Mouse (Mus musculus) limb, embryonic 15.5 days (tissue): Measurements from ENCODE around the gene Pex16. TPM values are rescaled to one million over a fixed set of nuclear protein-coding genes. Genes with fewer than 3 reads are reported as not detected.

ENCODE experiments used
- ATAC-seq: fragments of 200-750 bp; cut with Nextera tagmentation; 2 replicates; pipeline ENCODE4 v1.8.0; 2017; ENCODE audit warnings: low read depth, moderate TSS enrichment; ENCODE audit not compliant: insufficient number of reproducible peaks, low FRiP score, low TSS enrichment
- H3K27ac ChIP-seq: fragments of 300-500 bp; sonication (generic); 2 replicates; pipeline ENCODE4 v1.5.1; 2015; ENCODE audit warnings: moderate library complexity, mild to moderate bottlenecking, inconsistent platforms
- H3K27me3 ChIP-seq: fragments of 300-500 bp; sonication (generic); 2 replicates; pipeline ENCODE4 v1.6.1; 2015; ENCODE audit warnings: inconsistent platforms
- H3K36me3 ChIP-seq: fragments of 300-500 bp; sonication (generic); 2 replicates; pipeline ENCODE4 v1.6.1; 2015; ENCODE audit warnings: inconsistent platforms
- H3K4me1 ChIP-seq: fragments of 300-500 bp; sonication (generic); 2 replicates; pipeline ENCODE4 v1.6.1; 2015; ENCODE audit warnings: inconsistent platforms
- H3K4me2 ChIP-seq: fragments of 300-500 bp; sonication (generic); 2 replicates; pipeline ENCODE4 v1.6.1; 2015; ENCODE audit warnings: mild to moderate bottlenecking, inconsistent platforms
- H3K4me3 ChIP-seq: fragments of 300-500 bp; sonication (generic); 2 replicates; pipeline ENCODE4 v1.5.1; 2015; ENCODE audit warnings: mild to moderate bottlenecking, inconsistent platforms
- H3K9ac ChIP-seq: fragments of 300-500 bp; sonication (generic); 2 replicates; pipeline ENCODE4 v1.6.1; 2015; ENCODE audit warnings: inconsistent platforms
- H3K9me3 ChIP-seq: fragments of 300-500 bp; sonication (generic); 2 replicates; pipeline ENCODE4 v1.6.1; 2016; ENCODE audit warnings: inconsistent platforms
- WGBS: fragments of 180-500 bp; shearing (Covaris S2); methylation state at CpG from one replicate; pipeline ENCODE4 v1.1.7; 2015; 5-methylcytosine and 5-hydroxymethylcytosine counted together
- polyA plus RNA-seq: library from polyadenylated mRNA; unstranded; fragments of >200 nt; fragmentation: Nextera tagmentation; extraction: Ambion mirVana; gene quantifications from 2 replicates; pipeline ENCODE4 v1.2.1, GENCODE M21; 2015

Pex16 gene
- polyA plus RNA-seq, 1 experiment from 2014 or later, result 25.2 TPM

DNA sequence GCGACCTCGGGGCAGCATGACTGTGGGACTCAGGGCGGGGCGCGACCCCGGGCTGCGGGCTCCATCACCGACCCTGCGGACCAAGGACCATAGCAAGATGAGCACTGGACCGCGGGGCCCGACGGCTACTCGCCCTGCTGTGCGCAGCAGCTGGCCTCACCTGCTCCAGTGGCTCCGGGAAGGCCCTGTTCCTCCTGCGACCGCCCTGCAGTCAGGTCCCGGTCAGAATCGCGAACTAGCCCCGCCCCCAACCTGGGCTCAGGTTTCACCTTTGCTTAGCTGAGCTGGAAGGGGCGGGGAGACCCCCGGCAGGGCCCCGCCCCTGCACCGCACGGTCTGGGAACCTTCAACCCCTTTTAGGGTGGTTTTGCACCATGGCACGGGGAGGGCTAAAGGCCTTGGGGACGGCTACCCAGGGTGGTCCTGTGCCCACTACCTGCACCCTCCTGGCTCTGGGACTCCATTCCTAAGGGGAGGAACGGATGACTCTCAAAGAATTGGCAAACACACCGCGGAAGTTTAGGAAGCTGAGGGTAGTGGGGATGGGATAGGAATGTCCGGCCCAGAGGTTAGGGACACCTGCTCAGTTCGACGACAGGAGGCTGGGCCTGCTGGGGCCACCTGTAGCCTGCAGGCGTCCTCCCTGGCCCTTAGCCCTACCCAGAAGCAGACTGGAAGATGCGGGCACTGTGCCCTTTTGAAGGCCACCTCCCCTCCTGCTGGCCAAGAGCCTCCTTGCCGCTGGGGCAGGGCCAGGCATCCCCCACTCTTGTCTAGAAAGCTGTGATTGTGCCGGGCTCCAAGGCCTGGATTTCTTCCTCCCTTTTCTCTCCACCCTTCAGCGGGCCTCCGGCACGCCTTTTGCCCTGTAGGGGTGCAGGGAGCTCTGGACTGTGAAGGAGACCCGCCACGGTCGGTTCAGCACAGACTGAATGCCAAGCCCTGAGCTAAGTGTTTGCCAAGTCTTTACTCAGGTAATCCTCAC lies 3.4 kb upstream of the Pex16 start:
- Histone ChIP-seq H3K27ac (peak overlapping the region; percentile 5), H3K36me3 (0 out of 2 replicates have a peak, but pooled peaks cover 6% of the 10 kb centered on the region), H3K9me3 (no peaks in the 10 kb centered on the region), H3K4me2 (peak overlapping the region; percentile 81), H3K4me1 (peaks cover 61% of the 10 kb centered on the region), H3K4me3 (peak overlapping the region; percentile 48), H3K9ac (peak overlapping the region; percentile 47), H3K27me3 (no peaks in the 10 kb centered on the region)
- peak; percentile 7; the same call in 1 of the 2 replicates for ATAC-seq
- WGBS, result 3% methylated on average over 45 of the region's 45 CpGs

DNA sequence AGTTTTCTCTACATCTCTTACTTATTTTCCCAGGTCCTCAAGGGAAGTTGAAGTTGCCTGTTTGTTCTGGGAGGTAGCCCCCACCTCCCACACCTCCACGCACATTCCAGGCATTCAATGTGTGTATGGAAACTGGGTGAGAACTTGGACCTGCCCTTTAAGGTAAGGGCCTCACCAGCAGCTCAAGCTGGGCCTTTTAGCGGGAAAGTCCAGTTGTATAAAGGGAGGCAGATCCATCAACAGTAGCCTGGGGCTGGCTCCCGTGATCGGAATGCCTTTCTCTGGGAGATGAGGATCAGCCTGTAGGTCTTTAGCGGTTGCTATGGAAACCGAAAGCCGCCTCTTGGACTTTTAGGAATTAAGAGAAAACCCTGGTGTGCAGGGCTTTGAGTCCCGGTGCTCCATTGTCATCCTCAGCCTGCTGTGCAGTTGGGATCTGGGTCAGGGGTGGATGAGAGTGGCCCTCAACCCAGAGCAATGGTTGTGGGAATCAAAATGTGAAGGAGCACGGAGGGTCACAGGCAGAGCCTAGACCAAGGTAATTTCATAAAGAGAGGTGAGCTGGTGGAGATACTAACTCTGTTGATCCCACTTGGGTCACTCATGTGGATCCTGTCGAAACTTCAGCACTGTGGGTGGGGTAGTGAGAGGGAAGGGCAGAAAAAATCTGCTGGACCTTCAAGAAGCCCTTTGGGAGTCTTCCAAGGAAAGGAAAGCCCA lies 2.3 kb upstream of the Pex16 start:
- Histone ChIP-seq H3K36me3 (no peaks in the 10 kb centered on the region), H3K9me3 (no peaks in the 10 kb centered on the region), H3K27me3 (no peaks in the 10 kb centered on the region), H3K4me1 (peaks cover 66% of the 10 kb centered on the region), H3K4me2 (no peak overlapping the region), H3K27ac (peak overlapping the region; percentile 92), H3K4me3 (no peak overlapping the region), H3K9ac (no peak overlapping the region)
- ATAC-seq, result no peak
- 29% methylated on average over 10 of the region's 10 CpGs for WGBS

DNA sequence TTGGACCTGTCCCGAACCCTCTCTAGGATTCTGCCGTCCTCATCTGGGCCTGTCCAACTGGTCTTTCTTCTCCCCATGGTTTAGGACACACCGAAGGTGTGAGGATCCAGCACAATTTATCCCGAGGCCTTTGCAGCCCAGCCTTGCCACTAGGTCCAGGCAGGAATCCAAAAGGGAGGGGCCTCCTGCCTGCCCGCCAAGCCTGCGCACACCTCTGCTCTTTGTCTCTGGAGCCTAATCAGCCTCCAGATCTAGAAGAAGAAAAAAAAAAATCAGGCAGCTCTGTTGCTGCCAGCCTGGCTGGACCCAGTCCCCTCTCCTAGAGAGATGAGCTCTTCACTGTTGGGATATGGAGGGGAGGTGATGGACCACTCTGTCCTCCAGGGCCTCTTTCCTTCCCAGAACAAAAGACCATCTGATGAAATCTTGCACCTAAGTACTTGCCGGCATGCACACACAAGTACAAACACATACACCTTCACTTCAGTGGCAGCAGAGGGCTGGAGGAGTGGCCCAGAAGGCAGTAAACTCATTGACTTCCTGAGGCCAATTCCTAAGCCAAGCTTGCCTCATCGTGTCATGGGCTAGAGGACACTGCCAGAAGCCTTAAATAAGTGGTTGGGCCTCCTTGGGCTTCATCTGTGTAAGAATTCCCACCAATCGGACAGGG lies 1.6 kb upstream of the Pex16 start:
- no peak overlapping the region for H3K4me2 ChIP-seq
- H3K36me3 ChIP-seq, result peaks cover 2% of the 10 kb centered on the region
- no peak overlapping the region for H3K9ac ChIP-seq
- H3K4me1 ChIP-seq, result peaks cover 62% of the 10 kb centered on the region
- peak overlapping the region; percentile 92 for H3K27ac ChIP-seq
- WGBS, result 42% methylated on average over 9 of the region's 9 CpGs
- no peaks in the 10 kb centered on the region for H3K9me3 ChIP-seq
- no peak overlapping the region for H3K4me3 ChIP-seq
- H3K27me3 ChIP-seq, result no peaks in the 10 kb centered on the region
- ATAC-seq, result no peak

DNA sequence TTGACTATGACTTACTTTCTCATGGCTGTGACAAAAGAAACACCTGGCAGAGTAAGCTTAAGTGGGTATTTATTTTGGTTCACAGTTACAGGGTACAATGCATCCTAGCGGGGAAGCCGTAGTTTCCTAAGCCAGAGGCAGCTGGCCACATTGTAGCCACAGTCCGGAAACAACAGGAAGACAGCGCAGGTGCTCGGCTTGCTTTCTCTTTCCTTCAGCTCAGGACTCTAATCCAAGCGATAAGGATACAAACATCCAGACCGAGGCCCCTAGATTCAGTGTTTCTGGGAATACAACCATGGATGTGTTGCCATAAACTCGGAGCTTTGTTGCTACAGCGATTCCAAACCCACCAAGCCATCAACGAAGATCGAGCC lies 1.1 kb upstream of the Pex16 start:
- H3K27me3 ChIP-seq, result no peaks in the 10 kb centered on the region
- no peaks in the 10 kb centered on the region for H3K9me3 ChIP-seq
- no peak overlapping the region for H3K9ac ChIP-seq
- H3K36me3 ChIP-seq, result peaks cover 7% of the 10 kb centered on the region
- 79% methylated on average over 11 of the region's 11 CpGs for WGBS
- no peak overlapping the region for H3K4me2 ChIP-seq
- peaks cover 62% of the 10 kb centered on the region for H3K4me1 ChIP-seq
- no peak overlapping the region for H3K4me3 ChIP-seq
- ATAC-seq, result no peak
- peak overlapping the region; percentile 92 for H3K27ac ChIP-seq

DNA sequence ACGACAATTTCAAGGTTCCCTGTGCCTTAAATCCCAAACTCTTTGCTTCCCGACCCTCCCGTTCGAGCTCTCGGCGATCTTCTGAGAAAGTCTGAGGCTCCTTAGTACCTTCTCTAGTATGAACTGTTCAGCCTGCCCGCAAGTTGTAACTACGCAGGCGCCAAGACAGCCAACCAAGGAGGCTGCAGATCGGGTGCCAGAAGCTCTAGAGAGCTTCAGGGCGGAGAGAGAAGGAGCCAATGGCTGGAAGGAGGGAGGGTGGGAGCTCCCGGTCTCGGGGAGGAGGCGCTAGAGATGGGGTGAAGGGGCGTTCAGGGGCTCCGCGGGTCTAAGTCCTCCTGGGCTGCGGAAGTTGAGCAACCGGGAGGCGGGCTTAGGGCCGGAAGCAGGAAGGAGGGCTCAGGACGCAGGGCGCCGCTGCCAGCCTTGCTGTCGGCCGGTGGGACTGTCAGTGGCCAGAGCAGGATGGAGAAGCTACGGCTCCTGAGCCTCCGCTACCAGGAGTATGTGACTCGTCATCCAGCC lies 685 bp downstream of the Pex16 start:
- 0% methylated on average over 29 of the region's 29 CpGs for WGBS
- Histone ChIP-seq H3K4me1 (peaks cover 57% of the 10 kb centered on the region), H3K27ac (peak overlapping the region; percentile 92), H3K4me3 (peak overlapping the region; percentile 78), H3K36me3 (peaks cover 24% of the 10 kb centered on the region), H3K9ac (peak overlapping the region; percentile 64), H3K27me3 (no peaks in the 10 kb centered on the region), H3K9me3 (no peaks in the 10 kb centered on the region), H3K4me2 (peak overlapping the region; percentile 91)
- peak; percentile 89 for ATAC-seq

DNA sequence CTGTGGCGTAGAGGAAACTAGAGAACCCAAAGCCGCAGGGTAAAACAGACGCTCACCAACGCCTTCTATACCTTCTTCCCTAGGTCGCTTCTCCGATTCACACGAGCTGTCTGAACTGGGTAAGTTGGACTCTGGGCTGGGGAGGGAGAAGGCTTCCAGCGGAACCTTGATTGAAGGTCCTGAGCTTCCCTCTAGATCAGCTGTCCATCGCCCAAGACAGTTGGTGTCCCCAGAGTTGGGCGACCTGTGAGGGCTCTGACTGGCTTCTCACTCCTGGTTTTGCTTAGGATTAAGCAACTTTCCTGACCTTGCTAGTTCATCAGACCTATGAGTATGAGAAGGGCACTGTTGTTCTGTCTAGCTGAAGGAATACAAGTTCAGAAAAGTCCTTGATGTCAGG lies 1.3 kb downstream of the Pex16 start:
- 9% methylated on average over 10 of the region's 10 CpGs for WGBS
- H3K4me3 ChIP-seq, result peak overlapping the region; percentile 78
- peaks cover 51% of the 10 kb centered on the region for H3K4me1 ChIP-seq
- H3K36me3 ChIP-seq, result peaks cover 30% of the 10 kb centered on the region
- H3K27ac ChIP-seq, result peak overlapping the region; percentile 92
- no peaks in the 10 kb centered on the region for H3K9me3 ChIP-seq
- peak overlapping the region; percentile 64 for H3K9ac ChIP-seq
- no peak for ATAC-seq
- H3K4me2 ChIP-seq, result peak overlapping the region; percentile 91
- no peaks in the 10 kb centered on the region for H3K27me3 ChIP-seq

DNA sequence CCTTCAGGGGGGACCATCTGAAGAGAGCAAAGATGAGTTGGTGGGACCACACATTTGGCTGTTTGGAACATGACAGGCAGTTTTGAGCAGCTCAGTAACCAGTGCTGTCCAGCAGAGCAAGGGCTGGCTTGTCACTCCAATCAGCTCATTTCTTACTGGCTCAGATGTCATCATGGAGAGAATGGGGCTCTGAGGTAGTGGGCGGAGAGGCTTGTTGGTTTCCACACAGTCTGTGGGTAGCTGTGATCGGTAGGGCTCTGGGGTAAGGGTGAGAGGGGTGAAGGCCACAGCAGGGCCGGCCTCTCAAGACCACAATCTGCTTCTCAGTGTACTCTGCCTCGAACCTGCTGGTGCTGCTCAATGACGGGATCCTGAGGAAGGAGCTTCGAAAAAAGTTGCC lies 1.8 kb downstream of the Pex16 start:
- peak overlapping the region; percentile 64; the same call in 1 of the 2 replicates for H3K9ac ChIP-seq
- no peaks in the 10 kb centered on the region for H3K9me3 ChIP-seq
- peaks cover 36% of the 10 kb centered on the region for H3K36me3 ChIP-seq
- peaks cover 46% of the 10 kb centered on the region for H3K4me1 ChIP-seq
- no peak overlapping the region for H3K27ac ChIP-seq
- no peaks in the 10 kb centered on the region for H3K27me3 ChIP-seq
- H3K4me3 ChIP-seq, result peak overlapping the region; percentile 78
- ATAC-seq, result no peak
- 81% methylated on average over 6 of the region's 6 CpGs for WGBS
- H3K4me2 ChIP-seq, result peak overlapping the region; percentile 91

DNA sequence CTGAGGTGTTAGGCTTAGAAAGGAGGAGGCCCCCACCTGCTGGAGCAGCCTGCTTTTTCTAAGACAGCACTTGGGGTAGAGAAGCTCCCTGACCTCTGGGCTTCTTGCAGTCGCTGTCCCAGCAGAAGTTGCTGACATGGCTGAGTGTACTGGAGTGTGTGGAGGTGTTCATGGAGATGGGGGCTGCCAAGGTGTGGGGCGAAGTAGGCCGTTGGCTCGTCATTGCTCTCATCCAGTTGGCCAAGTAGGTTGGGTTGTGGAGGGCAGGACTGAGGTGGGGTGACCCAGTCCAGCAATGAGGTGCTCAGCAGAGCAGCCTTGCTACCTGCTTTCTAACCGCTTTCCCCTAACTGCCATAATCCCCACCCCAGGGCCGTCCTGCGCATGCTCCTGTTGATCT lies 2.8 kb downstream of the Pex16 start:
- Histone ChIP-seq H3K9ac (no peak overlapping the region), H3K4me3 (no peak overlapping the region), H3K9me3 (no peaks in the 10 kb centered on the region), H3K36me3 (peaks cover 46% of the 10 kb centered on the region), H3K4me1 (peaks cover 36% of the 10 kb centered on the region), H3K27me3 (no peaks in the 10 kb centered on the region), H3K4me2 (no peak overlapping the region), H3K27ac (no peak overlapping the region)
- 89% methylated on average over 7 of the region's 7 CpGs for WGBS
- ATAC-seq, result no peak

DNA sequence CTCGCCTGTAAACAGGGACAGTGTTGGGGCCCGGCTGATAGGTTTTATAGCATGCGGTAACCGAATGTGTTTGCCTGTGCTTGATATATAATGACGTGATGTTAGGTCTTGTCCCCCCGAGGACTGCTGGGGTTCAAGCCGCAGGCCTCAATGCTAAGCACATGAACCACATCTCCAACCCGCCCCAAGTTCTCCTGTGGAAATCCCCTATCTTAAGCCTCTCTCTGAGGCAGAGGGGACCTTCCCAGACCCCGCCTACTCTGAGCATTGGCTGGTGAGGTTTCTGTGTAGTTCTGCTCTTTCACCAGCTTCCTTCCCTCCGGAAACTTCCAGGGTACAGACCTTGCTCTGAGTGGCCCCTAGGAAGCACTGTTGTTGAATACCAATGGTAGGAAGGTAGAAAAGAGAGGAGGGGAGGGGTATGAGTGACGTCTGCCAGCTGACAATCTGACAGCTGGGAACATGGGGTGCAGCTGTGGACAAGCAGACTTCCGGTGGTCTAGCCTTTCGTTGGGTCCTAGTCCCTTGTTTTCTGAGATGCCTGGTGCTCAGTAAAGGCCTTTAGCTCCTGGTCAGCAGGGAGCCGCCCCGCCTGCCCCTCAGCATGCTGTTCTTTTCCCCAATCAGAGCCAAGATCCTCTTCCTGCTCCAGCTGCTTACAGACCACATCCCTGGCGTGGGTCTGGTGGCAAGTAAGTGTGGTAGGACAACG lies 5.5 kb downstream of the Pex16 start:
- H3K4me2 ChIP-seq, result no peak overlapping the region
- no peak for ATAC-seq
- WGBS, result 73% methylated on average over 17 of the region's 17 CpGs
- no peaks in the 10 kb centered on the region for H3K27me3 ChIP-seq
- no peaks in the 10 kb centered on the region for H3K9me3 ChIP-seq
- no peak overlapping the region for H3K27ac ChIP-seq
- H3K4me3 ChIP-seq, result no peak overlapping the region
- peaks cover 11% of the 10 kb centered on the region for H3K4me1 ChIP-seq
- H3K9ac ChIP-seq, result no peak overlapping the region
- H3K36me3 ChIP-seq, result peaks cover 72% of the 10 kb centered on the region

DNA sequence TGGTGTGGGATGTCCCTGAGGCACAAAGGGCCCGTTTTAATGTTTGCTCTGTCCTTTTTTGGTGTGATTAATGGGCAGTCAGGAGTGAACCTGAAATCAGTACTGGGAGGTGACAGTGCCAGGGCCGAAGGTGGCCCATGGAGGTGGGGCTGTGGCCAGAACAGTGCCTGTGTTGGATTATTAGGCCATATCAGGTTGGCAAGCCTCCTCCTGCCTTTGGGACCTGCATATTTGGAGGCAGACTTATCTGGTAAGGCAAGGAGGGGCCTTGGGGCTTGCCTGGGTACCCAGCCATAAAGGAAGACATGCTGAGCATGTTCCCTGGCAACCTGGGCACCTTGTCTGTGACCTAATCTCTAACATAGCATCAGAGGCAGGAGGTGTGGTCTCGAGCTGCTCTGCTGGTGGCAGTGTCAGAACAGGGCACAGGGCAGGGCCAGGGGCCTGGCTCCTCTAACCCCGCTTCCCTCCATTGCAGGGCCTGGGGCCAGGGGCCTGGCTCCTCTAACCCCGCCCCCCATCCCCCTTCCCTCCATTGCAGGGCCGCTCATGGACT lies 6.1 kb downstream of the Pex16 start:
- Histone ChIP-seq H3K4me2 (no peak overlapping the region), H3K9ac (no peak overlapping the region), H3K4me1 (peaks cover 10% of the 10 kb centered on the region), H3K36me3 (peaks cover 78% of the 10 kb centered on the region), H3K9me3 (no peaks in the 10 kb centered on the region), H3K27me3 (no peaks in the 10 kb centered on the region), H3K4me3 (no peak overlapping the region), H3K27ac (no peak overlapping the region)
- ATAC-seq, result no peak
- 69% methylated on average over 6 of the region's 6 CpGs for WGBS

DNA sequence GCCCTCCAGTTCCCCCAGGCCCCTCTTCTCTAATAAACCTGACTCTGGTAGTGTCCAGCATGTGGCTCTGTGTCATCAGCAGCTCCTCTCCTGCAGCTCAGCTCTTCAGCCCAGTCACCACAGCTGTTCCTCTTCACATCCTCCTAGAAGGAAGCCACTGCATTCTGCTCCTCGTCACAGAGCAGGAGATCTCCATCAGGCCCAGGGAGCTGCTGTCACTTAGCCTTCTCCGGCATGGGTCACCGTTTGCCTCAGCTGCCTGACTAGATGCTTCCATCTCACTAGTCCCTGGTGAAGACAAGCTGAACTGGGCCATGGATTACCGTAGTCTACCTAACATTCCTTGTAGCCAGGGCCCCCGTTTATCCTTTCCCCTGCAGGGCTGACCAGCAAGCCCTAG lies 6.7 kb downstream of the Pex16 start:
- H3K27me3 ChIP-seq, result no peaks in the 10 kb centered on the region
- H3K9ac ChIP-seq, result no peak overlapping the region
- H3K4me3 ChIP-seq, result no peak overlapping the region
- H3K4me2 ChIP-seq, result no peak overlapping the region
- H3K27ac ChIP-seq, result no peak overlapping the region
- no peaks in the 10 kb centered on the region for H3K9me3 ChIP-seq
- no peak for ATAC-seq
- peaks cover 4% of the 10 kb centered on the region for H3K4me1 ChIP-seq
- H3K36me3 ChIP-seq, result peaks cover 84% of the 10 kb centered on the region
- 87% methylated on average over 5 of the region's 5 CpGs for WGBS
